Mouse (Mus musculus): ENCODE data around the gene Nmnat3. TPM values are rescaled to one million over a fixed set of nuclear protein-coding genes. Genes with fewer than 3 reads are reported as not detected.

Gene Nmnat3
- polyA plus RNA-seq, 2 experiments: 19.1 to 26.8 TPM

DNA sequence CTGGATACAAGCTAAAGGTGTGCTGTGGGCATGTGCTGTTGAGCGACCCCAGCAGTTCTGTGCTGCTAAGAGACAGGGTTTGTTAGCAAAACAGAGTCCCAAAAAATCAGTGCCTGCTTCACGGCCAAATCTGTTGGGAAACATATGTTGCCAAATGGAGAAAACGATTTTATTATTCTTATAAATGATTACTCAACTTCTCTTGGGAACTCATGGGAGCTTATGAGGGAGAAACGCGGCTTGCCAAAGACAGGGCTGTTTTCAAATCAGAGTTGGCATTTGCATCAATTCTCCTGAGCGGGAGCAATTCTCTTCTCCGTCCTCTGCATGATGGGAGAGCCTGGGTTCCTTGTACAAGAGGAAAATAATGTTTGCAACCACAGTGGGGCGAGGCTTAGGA lies 27.0 kb upstream of the Nmnat3 start:
- no peaks in the 10 kb centered on the region for H3K4me1 ChIP-seq (replicated peaks; ENCODE audit: control insufficient read depth in 2 of 2, insufficient read depth in 2 of 2, low read length in 1 of 2)
- DNase-seq (ENCODE audit: low read depth in 3 of 3, low spot score in 3 of 3): no peak
- no peak for ATAC-seq (ENCODE audit: insufficient read depth)
- H3K36me3 ChIP-seq (replicated peaks; ENCODE audit: control insufficient read depth, insufficient read depth, low read depth): no peaks in the 10 kb centered on the region
- H3K27ac ChIP-seq: no peak overlapping the region
- no peaks in the 10 kb centered on the region for H3K27me3 ChIP-seq (ENCODE audit: control insufficient read depth, insufficient read depth, low read length)
- no peak overlapping the region for H3K4me3 ChIP-seq (ENCODE audit: insufficient read depth in 1 of 2, low read depth in 2 of 2, low read length in 2 of 2)
- TF ChIP-seq EP300 (IDR thresholded peaks at IDR 0.05; ENCODE audit: low read depth) (no peak), CTCF (IDR thresholded peaks at IDR 0.05; ENCODE audit: low read depth) (no peak)
- no peaks in the 10 kb centered on the region for H3K9me3 ChIP-seq (ENCODE audit: control insufficient read depth, low read length)
- WGBS (ENCODE audit: insufficient replicate concordance): 61% methylated on average over 8 of the region's 8 CpGs
- H3K9ac ChIP-seq (replicated peaks): no peak overlapping the region
- H3K4me2 ChIP-seq (ENCODE audit: low read depth): no peak overlapping the region

DNA sequence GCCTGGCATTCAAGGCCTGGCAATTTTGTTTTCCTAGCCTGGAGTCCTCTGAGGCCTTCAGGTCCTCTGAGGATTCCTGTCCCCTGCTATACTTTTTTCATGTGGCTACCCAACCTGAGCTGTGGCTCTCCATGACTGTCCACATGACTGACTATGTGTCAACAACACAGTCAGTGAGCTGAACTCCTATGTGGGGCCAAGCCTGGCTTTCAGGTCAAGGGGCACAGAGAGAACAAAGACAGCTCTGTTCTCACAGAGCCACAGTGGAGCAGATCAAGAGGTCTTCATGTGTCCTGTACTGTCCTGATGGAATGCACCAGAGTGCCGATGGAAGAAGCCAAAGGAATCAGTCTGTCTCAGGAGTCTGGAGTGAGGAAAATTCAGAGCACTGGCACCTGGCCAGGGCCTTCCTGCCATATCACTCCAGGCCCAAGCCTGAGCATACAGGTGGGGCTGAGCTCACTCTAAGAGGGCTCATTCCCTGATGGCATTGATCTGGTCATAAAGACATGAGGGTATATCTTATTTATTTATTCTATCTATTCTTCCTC lies 25.7 kb upstream of the Nmnat3 start:
- Histone ChIP-seq H3K9me3 (ENCODE audit: control insufficient read depth, low read length) (no peaks in the 10 kb centered on the region), H3K27me3 (ENCODE audit: control insufficient read depth, insufficient read depth, low read length) (no peaks in the 10 kb centered on the region), H3K4me1 (replicated peaks; ENCODE audit: control insufficient read depth in 2 of 2, insufficient read depth in 2 of 2, low read length in 1 of 2) (no peaks in the 10 kb centered on the region), H3K27ac (no peak overlapping the region), H3K9ac (replicated peaks) (no peak overlapping the region), H3K4me3 (ENCODE audit: insufficient read depth in 1 of 2, low read depth in 2 of 2, low read length in 2 of 2) (no peak overlapping the region), H3K36me3 (replicated peaks; ENCODE audit: control insufficient read depth, insufficient read depth, low read depth) (no peaks in the 10 kb centered on the region), H3K4me2 (ENCODE audit: low read depth) (no peak overlapping the region)
- 36% methylated on average over 1 of the region's 1 CpGs for WGBS (ENCODE audit: insufficient replicate concordance)
- TF ChIP-seq CTCF (IDR thresholded peaks at IDR 0.05; ENCODE audit: low read depth): no peak
- DNase-seq (ENCODE audit: low read depth in 3 of 3, low spot score in 3 of 3) (no peak), ATAC-seq (ENCODE audit: insufficient read depth) (no peak)

DNA sequence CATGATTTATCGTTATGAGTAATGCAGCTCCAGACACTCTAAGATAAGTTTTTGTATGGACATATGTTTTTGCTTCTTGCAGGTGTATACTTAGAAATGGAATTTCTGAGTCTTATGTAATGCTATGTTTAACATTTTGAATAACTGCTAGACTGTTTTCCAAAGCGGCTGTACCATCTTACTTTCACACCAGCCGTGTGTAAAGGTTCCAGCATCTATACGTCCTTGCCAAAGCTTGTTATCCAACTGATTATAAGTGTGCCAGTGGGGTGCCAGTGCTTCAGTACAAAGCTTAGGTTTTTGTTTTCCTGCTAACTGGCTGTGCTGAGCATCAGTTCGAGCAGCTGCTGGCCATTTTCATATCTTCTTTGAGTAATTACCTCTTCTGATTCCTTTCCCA lies 22.3 kb upstream of the Nmnat3 start:
- Histone ChIP-seq H3K36me3 (replicated peaks; ENCODE audit: control insufficient read depth, insufficient read depth, low read depth) (no peaks in the 10 kb centered on the region), H3K4me2 (ENCODE audit: low read depth) (no peak overlapping the region), H3K4me3 (ENCODE audit: insufficient read depth in 1 of 2, low read depth in 2 of 2, low read length in 2 of 2) (no peak overlapping the region), H3K9ac (replicated peaks) (no peak overlapping the region), H3K4me1 (replicated peaks; ENCODE audit: control insufficient read depth in 2 of 2, insufficient read depth in 2 of 2, low read length in 1 of 2) (no peaks in the 10 kb centered on the region), H3K9me3 (ENCODE audit: control insufficient read depth, low read length) (no peaks in the 10 kb centered on the region), H3K27ac (no peak overlapping the region), H3K27me3 (ENCODE audit: control insufficient read depth, insufficient read depth, low read length) (no peaks in the 10 kb centered on the region)
- no peak for ATAC-seq (ENCODE audit: insufficient read depth)
- no peak for DNase-seq (ENCODE audit: low read depth in 3 of 3, low spot score in 3 of 3)
- 51% methylated on average over 5 of the region's 5 CpGs for WGBS (ENCODE audit: insufficient replicate concordance)
- no peak for TF ChIP-seq EP300 (IDR thresholded peaks at IDR 0.05; ENCODE audit: low read depth)
- TF ChIP-seq CTCF (IDR thresholded peaks at IDR 0.05; ENCODE audit: low read depth): no peak

DNA sequence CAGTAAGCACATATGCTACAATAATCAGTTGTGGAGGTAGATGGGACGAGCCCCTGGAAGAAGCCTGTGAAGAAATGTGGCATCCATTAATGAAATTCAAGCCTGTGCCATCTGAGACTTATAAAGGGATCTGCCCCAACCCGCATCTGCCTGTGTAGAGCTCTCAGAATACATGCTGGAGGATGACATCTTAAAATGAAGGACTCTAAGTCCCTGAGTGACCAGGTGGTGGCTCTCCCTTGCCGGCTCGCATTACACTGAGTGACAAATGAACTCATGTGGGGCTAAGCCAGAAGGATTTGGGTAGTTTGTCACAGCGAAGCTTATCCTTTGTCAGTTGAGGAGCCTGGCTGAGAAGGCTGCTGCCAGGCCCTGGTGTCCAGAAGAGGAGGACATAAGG lies 14.5 kb upstream of the Nmnat3 start:
- 57% methylated on average over 5 of the region's 5 CpGs for WGBS (ENCODE audit: insufficient replicate concordance)
- ATAC-seq (ENCODE audit: insufficient read depth): no peak
- Histone ChIP-seq H3K4me3 (ENCODE audit: insufficient read depth in 1 of 2, low read depth in 2 of 2, low read length in 2 of 2) (no peak overlapping the region), H3K27ac (no peak overlapping the region), H3K4me2 (ENCODE audit: low read depth) (no peak overlapping the region), H3K4me1 (replicated peaks; ENCODE audit: control insufficient read depth in 2 of 2, insufficient read depth in 2 of 2, low read length in 1 of 2) (no peaks in the 10 kb centered on the region), H3K36me3 (replicated peaks; ENCODE audit: control insufficient read depth, insufficient read depth, low read depth) (no peaks in the 10 kb centered on the region), H3K9ac (replicated peaks) (no peak overlapping the region), H3K9me3 (ENCODE audit: control insufficient read depth, low read length) (no peaks in the 10 kb centered on the region), H3K27me3 (ENCODE audit: control insufficient read depth, insufficient read depth, low read length) (no peaks in the 10 kb centered on the region)
- DNase-seq (ENCODE audit: low read depth in 3 of 3, low spot score in 3 of 3): no peak
- TF ChIP-seq CTCF (IDR thresholded peaks at IDR 0.05; ENCODE audit: low read depth) (no peak), EP300 (IDR thresholded peaks at IDR 0.05; ENCODE audit: low read depth) (no peak)

DNA sequence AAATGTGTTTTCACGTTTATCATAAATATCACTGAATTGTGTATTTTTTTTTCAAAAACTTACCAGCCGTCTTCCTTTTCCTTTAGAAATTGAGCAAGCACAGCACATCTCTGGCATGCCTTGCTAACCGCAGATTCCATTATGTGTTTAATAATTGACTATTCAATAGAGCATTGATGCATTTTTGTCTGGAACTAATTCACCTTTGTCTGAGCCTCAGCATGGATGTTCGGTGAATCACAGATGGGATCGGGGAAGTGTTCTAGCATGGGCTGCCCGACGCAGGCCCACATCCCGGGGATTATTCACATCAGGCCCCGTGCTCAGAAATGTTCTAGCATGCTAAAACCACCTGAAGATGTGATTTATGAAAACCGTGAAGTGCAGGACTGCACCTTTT lies 12.2 kb upstream of the Nmnat3 start:
- 71% methylated on average over 10 of the region's 10 CpGs for WGBS (ENCODE audit: insufficient replicate concordance)
- Histone ChIP-seq H3K36me3 (replicated peaks; ENCODE audit: control insufficient read depth, insufficient read depth, low read depth) (no peaks in the 10 kb centered on the region), H3K4me3 (ENCODE audit: insufficient read depth in 1 of 2, low read depth in 2 of 2, low read length in 2 of 2) (no peak overlapping the region), H3K27ac (no peak overlapping the region), H3K27me3 (ENCODE audit: control insufficient read depth, insufficient read depth, low read length) (no peaks in the 10 kb centered on the region), H3K9ac (replicated peaks) (no peak overlapping the region), H3K9me3 (ENCODE audit: control insufficient read depth, low read length) (no peaks in the 10 kb centered on the region), H3K4me1 (replicated peaks; ENCODE audit: control insufficient read depth in 2 of 2, insufficient read depth in 2 of 2, low read length in 1 of 2) (no peaks in the 10 kb centered on the region), H3K4me2 (ENCODE audit: low read depth) (no peak overlapping the region)
- DNase-seq (ENCODE audit: low read depth in 3 of 3, low spot score in 3 of 3) (no peak), ATAC-seq (ENCODE audit: insufficient read depth) (no peak)
- TF ChIP-seq EP300 (IDR thresholded peaks at IDR 0.05; ENCODE audit: low read depth) (no peak), CTCF (IDR thresholded peaks at IDR 0.05; ENCODE audit: low read depth) (no peak)

Measured in liver, embryonic 14.5 days (tissue).